Mouse (Mus musculus): Measurements from ENCODE around the gene Atp6v0a2.

- TF ChIP-seq CTCF (IDR thresholded peaks at IDR 0.05; ENCODE audit: low read depth) (no peak), EP300 (optimal IDR thresholded peaks at IDR 0.05) (no peak)
Measured at GRCm38 (mm10) chr5:124733961-124734360, 105.6 kb downstream of the Atp6v0a2 start.
